Mouse (Mus musculus) limb, embryonic 15.5 days (tissue): ENCODE results near the gene Cyb5b. TPM values are rescaled to one million over a fixed set of nuclear protein-coding genes. Genes with fewer than 3 reads are reported as not detected.

Experiments used
- ATAC-seq: fragments of 200-750 bp; cut with Nextera tagmentation; 2 replicates; pipeline ENCODE4 v1.8.0; 2017; ENCODE audit warnings: low read depth, moderate TSS enrichment; ENCODE audit not compliant: insufficient number of reproducible peaks, low FRiP score, low TSS enrichment
- H3K27ac ChIP-seq: fragments of 300-500 bp; sonication (generic); 2 replicates; pipeline ENCODE4 v1.5.1; 2015; ENCODE audit warnings: moderate library complexity, mild to moderate bottlenecking, inconsistent platforms
- H3K27me3 ChIP-seq: fragments of 300-500 bp; sonication (generic); 2 replicates; pipeline ENCODE4 v1.6.1; 2015; ENCODE audit warnings: inconsistent platforms
- H3K36me3 ChIP-seq: fragments of 300-500 bp; sonication (generic); 2 replicates; pipeline ENCODE4 v1.6.1; 2015; ENCODE audit warnings: inconsistent platforms
- H3K4me1 ChIP-seq: fragments of 300-500 bp; sonication (generic); 2 replicates; pipeline ENCODE4 v1.6.1; 2015; ENCODE audit warnings: inconsistent platforms
- H3K4me2 ChIP-seq: fragments of 300-500 bp; sonication (generic); 2 replicates; pipeline ENCODE4 v1.6.1; 2015; ENCODE audit warnings: mild to moderate bottlenecking, inconsistent platforms
- H3K4me3 ChIP-seq: fragments of 300-500 bp; sonication (generic); 2 replicates; pipeline ENCODE4 v1.5.1; 2015; ENCODE audit warnings: mild to moderate bottlenecking, inconsistent platforms
- H3K9ac ChIP-seq: fragments of 300-500 bp; sonication (generic); 2 replicates; pipeline ENCODE4 v1.6.1; 2015; ENCODE audit warnings: inconsistent platforms
- H3K9me3 ChIP-seq: fragments of 300-500 bp; sonication (generic); 2 replicates; pipeline ENCODE4 v1.6.1; 2016; ENCODE audit warnings: inconsistent platforms
- WGBS: fragments of 180-500 bp; shearing (Covaris S2); methylation state at CpG from one replicate; pipeline ENCODE4 v1.1.7; 2015; 5-methylcytosine and 5-hydroxymethylcytosine counted together
- polyA plus RNA-seq: library from polyadenylated mRNA; unstranded; fragments of >200 nt; fragmentation: Nextera tagmentation; extraction: Ambion mirVana; gene quantifications from 2 replicates; pipeline ENCODE4 v1.2.1, GENCODE M21; 2015

The Cyb5b gene
- polyA plus RNA-seq, 1 experiment from 2014 or later: 76.8 TPM

DNA sequence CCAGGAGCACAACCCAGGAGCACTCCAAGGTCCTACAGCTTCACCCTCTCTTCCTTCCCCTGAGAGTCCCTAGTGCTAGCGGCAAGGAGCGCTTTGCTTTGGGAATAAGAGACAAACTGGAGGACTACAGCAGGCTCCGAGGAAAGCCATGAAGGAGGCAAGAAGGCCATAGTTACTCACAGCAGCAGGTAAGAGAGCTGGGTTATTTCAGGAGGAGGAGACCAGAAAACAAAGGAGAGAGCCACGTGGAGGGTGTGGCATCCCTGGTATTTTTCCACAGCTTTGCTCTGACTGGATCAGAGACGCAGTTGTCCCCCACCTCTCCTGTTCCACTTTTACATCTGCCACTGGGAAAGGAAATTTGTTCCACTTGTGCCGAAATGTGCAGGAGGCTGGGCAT is 16.6 kb upstream of the Cyb5b start:
- no peaks in the 10 kb centered on the region for H3K36me3 ChIP-seq
- H3K4me1 ChIP-seq: peaks cover 21% of the 10 kb centered on the region
- no peak for ATAC-seq
- no peaks in the 10 kb centered on the region for H3K9me3 ChIP-seq
- WGBS: 52% methylated on average over 6 of the region's 6 CpGs
- H3K9ac ChIP-seq: no peak overlapping the region
- H3K27me3 ChIP-seq: no peaks in the 10 kb centered on the region
- H3K4me3 ChIP-seq: no peak overlapping the region
- H3K27ac ChIP-seq: peak overlapping the region; percentile 47
- H3K4me2 ChIP-seq: no peak overlapping the region

DNA sequence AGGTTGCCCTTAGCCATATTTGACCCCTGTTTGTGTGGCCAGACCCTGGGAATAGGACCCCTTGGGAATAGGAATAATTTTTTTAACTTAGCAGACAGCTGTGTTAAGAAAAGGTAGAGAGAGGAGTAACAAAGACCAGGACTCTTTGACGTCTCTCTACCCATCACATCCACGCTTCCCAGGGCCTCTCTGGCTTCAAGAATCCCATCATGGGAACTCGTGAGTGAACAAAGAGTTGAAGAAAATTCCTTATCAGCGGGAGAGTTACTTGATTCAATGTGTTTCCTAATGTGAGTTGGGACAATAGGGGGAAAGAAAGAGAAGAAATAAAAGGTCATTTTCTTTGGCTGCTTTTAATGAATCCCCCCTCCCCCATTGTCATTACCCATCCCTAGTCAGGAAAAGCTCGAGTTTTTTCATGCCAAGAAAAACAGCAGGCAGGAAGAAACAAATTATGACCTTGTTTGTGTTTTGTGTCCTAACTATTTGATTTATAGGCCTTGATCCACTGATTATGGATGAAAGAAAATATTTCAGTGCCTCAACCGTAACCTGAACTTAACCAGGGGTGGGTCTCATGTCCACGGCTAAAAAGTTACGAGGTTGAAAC is 14.3 kb upstream of the Cyb5b start:
- Histone ChIP-seq H3K27ac (no peak overlapping the region), H3K9ac (no peak overlapping the region), H3K4me1 (peaks cover 8% of the 10 kb centered on the region), H3K36me3 (no peaks in the 10 kb centered on the region), H3K27me3 (no peaks in the 10 kb centered on the region), H3K4me2 (no peak overlapping the region), H3K9me3 (no peaks in the 10 kb centered on the region), H3K4me3 (no peak overlapping the region)
- ATAC-seq: no peak
- 40% methylated on average over 8 of the region's 8 CpGs for WGBS

DNA sequence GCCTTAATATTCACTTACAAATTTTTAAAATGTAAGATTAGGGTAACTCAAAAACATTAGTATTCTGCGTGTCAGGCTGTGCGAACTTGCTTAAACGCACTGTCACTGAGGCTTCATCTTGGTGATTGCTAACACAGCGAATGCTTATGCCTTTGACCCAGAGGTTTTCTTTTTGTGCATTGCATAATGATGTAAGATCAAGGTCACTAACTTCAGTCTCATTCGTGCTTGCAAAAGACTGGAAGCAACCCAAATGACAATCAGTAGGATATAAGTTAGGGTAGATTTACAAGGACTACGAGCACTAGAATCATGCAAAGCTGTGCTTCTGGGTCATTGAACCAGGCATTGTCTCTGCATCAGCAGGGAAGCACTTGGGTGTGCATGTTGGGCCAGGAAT is 12.8 kb upstream of the Cyb5b start:
- ATAC-seq: no peak
- WGBS: 92% methylated on average over 6 of the region's 6 CpGs

DNA sequence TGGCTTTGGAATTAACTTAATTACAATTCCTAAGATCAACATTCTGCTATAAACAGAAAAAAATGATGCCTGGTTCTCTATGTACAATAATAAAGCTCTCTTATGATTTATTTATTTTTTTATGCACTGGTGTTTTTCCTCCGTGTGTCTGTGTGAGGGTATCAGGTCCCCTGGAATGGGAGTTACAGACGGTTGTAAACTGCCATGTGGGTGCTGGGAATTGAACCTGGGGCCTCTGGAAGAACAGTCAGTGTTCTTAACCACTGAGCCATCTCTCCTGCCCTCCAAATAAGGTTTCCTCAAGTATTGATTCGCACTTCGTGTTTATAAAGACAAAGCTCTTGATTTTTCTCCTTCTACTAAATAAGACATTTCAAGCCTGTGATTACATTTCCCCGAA is 12.1 kb upstream of the Cyb5b start:
- Histone ChIP-seq H3K36me3 (no peaks in the 10 kb centered on the region), H3K4me2 (no peak overlapping the region), H3K27ac (no peak overlapping the region), H3K9me3 (no peaks in the 10 kb centered on the region), H3K4me1 (peaks cover 2% of the 10 kb centered on the region; the same call in 1 of the 2 replicates), H3K27me3 (no peaks in the 10 kb centered on the region), H3K9ac (no peak overlapping the region), H3K4me3 (no peak overlapping the region)
- whole genome bisulfite sequencing: 90% methylated on average over 5 of the region's 5 CpGs
- ATAC-seq: no peak

More for the DNA sequence above, 12.8 kb upstream of the Cyb5b start:
- Histone ChIP-seq H3K27ac (no peak overlapping the region), H3K36me3 (no peaks in the 10 kb centered on the region), H3K9ac (no peak overlapping the region), H3K27me3 (no peaks in the 10 kb centered on the region), H3K9me3 (no peaks in the 10 kb centered on the region), H3K4me3 (no peak overlapping the region), H3K4me1 (peaks cover 8% of the 10 kb centered on the region), H3K4me2 (no peak overlapping the region)

DNA sequence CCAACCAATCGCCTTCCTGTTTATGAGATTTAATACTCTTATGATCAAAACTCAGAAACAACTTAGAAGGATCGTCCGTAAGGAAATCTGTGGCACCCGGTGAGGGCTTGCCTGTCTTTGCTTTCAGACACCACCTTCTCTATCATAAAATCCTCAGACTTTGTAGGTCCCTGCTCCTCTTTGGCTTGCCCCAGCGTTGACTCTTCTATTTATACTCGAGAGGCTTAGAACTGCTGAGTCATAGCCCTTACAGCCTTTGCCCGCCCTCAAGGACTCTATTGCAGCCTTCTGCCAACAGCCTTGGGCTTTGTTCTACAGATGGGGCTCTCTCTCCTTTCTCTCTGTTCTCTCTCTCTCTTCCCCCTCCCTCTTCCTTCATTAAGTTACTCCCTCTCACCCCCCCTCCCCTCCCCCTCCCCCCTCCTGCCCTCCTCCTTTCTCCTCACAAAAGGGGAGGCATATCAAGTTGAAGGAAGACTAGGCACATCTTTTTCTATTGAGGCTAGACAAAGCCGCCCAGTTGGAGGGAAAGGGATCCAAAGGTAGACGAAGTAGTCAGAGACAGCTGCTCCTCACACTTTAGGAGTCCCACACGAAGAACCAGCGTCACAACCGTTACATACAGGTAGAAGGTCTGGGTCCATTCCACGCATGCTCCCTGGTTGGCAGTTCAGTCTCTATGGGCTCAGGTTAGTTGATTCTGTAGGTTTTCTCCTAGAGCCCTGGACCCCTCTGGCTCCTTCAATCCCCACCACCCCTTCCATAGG is 10.6 kb upstream of the Cyb5b start:
- Histone ChIP-seq H3K4me3 (no peak overlapping the region), H3K27ac (no peak overlapping the region), H3K9me3 (no peaks in the 10 kb centered on the region), H3K27me3 (no peaks in the 10 kb centered on the region), H3K4me2 (no peak overlapping the region), H3K9ac (no peak overlapping the region), H3K36me3 (no peaks in the 10 kb centered on the region), H3K4me1 (0 out of 2 replicates have a peak, but pooled peaks cover 2% of the 10 kb centered on the region)
- WGBS: 56% methylated on average over 13 of the region's 13 CpGs
- ATAC-seq: no peak

DNA sequence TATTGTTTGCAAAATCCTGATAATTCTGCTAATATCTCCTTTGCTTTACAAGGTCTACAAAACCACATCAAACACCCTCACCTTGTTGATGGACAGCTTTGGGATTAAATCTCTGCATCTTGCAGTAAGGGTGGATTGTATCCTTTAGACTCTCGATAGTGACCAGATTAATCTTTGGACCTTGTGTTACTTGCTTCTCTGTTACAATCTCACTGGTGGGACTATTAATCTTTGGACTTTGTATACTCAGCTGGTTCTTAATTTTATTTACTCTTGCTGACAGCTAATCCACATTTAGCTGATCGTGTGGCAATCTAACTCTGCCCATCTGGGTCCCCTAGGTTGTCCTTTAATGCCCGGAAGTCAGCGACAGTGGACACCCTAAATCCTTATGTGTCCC is 7.9 kb upstream of the Cyb5b start:
- H3K9ac ChIP-seq: no peak overlapping the region
- no peaks in the 10 kb centered on the region for H3K27me3 ChIP-seq
- no peak overlapping the region for H3K4me3 ChIP-seq
- no peaks in the 10 kb centered on the region for H3K36me3 ChIP-seq
- H3K4me2 ChIP-seq: no peak overlapping the region
- WGBS: 79% methylated on average over 4 of the region's 4 CpGs
- 0 out of 2 replicates have a peak, but pooled peaks cover 2% of the 10 kb centered on the region for H3K4me1 ChIP-seq
- H3K27ac ChIP-seq: no peak overlapping the region
- no peak for ATAC-seq
- H3K9me3 ChIP-seq: no peaks in the 10 kb centered on the region

DNA sequence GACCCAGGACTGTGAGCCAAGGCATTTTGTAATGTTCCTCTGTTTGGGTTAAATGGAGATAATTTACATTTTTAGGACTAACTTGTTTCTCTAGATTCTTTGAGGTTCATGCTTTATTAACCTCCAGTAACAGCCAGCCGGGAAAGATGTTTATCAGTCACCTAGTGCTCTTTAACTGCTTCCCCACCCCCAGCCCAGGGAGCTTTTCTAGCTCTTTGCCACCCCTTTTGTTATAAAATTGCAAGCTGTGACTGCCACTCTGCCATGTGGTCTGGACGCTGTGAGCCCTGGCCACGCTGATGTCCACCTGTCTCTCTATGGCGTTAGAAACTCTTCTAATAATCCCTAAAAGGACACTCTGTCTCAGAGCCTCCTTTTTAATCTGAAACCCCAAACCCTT is 6.9 kb upstream of the Cyb5b start:
- Histone ChIP-seq H3K27ac (no peak overlapping the region), H3K27me3 (no peaks in the 10 kb centered on the region), H3K4me1 (0 out of 2 replicates have a peak, but pooled peaks cover 2% of the 10 kb centered on the region), H3K36me3 (no peaks in the 10 kb centered on the region), H3K4me2 (no peak overlapping the region), H3K9ac (no peak overlapping the region), H3K9me3 (no peaks in the 10 kb centered on the region), H3K4me3 (no peak overlapping the region)
- WGBS: 36% methylated on average over 4 of the region's 4 CpGs
- ATAC-seq: no peak

DNA sequence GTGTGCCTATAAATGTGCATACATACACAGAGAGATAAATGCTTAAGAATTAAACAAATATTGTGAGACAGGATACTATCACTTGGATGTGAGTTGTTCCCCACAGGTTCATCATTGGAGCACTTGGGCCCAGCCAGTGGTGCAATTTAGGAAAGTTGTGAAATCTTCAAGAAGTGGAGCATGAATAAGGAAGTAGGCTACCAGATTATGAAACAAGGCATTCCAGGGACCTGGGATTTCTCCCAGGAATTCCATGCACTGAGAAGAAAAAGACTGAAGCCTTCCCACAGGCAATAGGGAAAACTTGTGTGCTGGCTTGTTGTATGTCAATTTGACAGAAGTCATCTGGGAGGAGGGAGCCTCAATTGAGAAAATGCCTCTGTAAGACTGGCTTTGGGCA is 4.3 kb upstream of the Cyb5b start:
- Histone ChIP-seq H3K36me3 (no peaks in the 10 kb centered on the region), H3K4me1 (peaks cover 6% of the 10 kb centered on the region), H3K4me2 (no peak overlapping the region), H3K27ac (no peak overlapping the region), H3K27me3 (no peaks in the 10 kb centered on the region), H3K9me3 (no peaks in the 10 kb centered on the region), H3K9ac (no peak overlapping the region), H3K4me3 (no peak overlapping the region)
- ATAC-seq: no peak

DNA sequence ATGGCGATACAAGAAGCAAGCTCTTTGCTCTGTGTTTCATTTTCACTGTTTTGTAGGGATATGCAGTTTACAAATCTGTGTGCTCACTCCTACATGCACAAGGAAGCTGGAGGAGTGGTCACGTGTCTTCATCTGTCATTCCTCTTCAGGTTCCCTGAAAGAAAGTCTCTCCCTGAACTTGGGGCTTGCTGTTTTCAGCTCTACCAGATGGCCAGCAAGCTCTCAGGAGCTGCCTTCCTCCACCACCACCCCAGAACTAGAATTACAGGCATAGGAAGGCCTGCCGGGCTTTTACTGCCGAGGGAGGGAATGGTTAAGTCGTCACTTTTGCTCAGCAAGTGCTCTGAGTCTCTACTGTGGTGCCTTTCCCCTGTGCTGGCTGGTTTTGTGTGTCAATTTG is 1.6 kb upstream of the Cyb5b start:
- H3K4me3 ChIP-seq: no peak overlapping the region
- H3K27me3 ChIP-seq: no peaks in the 10 kb centered on the region
- H3K36me3 ChIP-seq: peaks cover 8% of the 10 kb centered on the region
- ATAC-seq: no peak
- H3K4me1 ChIP-seq: peaks cover 10% of the 10 kb centered on the region
- WGBS: 51% methylated on average over 5 of the region's 5 CpGs
- peak overlapping the region; percentile 67 for H3K27ac ChIP-seq
- H3K9ac ChIP-seq: no peak overlapping the region
- H3K4me2 ChIP-seq: no peak overlapping the region
- H3K9me3 ChIP-seq: no peaks in the 10 kb centered on the region

DNA sequence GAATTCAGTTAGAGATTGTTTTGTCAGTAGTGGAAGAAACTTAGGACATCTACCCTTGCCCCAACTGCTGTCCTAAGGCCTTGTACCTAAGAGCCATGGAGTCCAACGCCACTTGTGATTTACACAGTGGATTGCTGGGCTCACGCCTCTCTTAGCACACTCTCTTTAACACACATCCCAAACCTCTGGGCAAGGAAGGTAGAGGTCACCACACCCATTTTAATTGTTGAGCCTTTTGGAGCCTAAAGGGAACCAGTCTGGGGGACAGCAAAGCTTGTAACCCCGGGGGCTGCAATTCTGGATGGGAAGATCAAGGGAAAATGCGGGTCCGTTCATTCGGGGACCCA is 410 bp upstream of the Cyb5b start:
- WGBS: 22% methylated on average over 6 of the region's 6 CpGs
- no peak for ATAC-seq
- H3K9me3 ChIP-seq: no peaks in the 10 kb centered on the region
- peaks cover 14% of the 10 kb centered on the region for H3K36me3 ChIP-seq
- H3K4me3 ChIP-seq: peak overlapping the region; percentile 91
- H3K27ac ChIP-seq: peak overlapping the region; percentile 75
- H3K4me1 ChIP-seq: peaks cover 10% of the 10 kb centered on the region
- peak overlapping the region; percentile 65 for H3K4me2 ChIP-seq
- no peaks in the 10 kb centered on the region for H3K27me3 ChIP-seq
- H3K9ac ChIP-seq: peak overlapping the region; percentile 45

DNA sequence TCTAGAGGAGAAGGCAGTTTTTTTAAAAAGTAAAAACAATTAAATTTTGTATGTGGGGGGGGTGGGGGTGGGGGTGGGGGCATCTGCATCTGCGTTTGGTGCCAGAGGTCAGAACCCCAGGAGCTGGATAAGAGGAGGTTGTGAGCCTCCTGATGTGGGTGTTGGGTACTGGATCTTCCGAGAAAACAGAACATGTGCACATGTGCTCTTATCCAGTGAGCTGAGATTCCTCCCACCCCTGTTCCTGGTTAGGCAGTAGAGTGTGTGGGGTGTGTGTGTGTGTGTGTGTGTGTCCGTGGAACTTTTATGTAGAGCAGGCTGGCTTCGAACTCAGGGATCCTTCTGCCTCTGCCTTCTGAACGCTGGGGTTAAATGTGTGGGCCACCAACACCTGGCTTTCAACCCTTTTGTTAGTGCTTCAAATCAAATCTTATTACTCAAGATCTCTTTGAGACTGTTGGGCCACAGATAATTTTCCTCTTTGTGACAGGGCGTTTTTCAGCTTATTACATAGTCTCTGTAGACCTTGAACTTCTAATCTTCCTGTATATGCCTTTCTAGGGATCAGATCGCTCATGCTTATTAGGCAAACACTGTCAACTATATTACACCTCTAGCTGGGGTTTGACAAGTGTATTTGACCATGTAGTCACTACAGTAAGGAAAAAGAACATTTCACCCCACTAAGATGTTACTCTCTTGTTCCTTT is 926 bp downstream of the Cyb5b start:
- peak overlapping the region; percentile 91 for H3K4me3 ChIP-seq
- H3K27ac ChIP-seq: peak overlapping the region; percentile 75; the same call in 1 of the 2 replicates
- WGBS: 67% methylated on average over 7 of the region's 7 CpGs
- H3K9ac ChIP-seq: peak overlapping the region; percentile 82
- no peaks in the 10 kb centered on the region for H3K9me3 ChIP-seq
- peaks cover 10% of the 10 kb centered on the region for H3K4me1 ChIP-seq
- no peak for ATAC-seq
- peaks cover 24% of the 10 kb centered on the region for H3K36me3 ChIP-seq
- peak overlapping the region; percentile 65 for H3K4me2 ChIP-seq
- H3K27me3 ChIP-seq: no peaks in the 10 kb centered on the region
